Mouse (Mus musculus): ENCODE data around the gene Idnk. TPM values are rescaled to one million over a fixed set of nuclear protein-coding genes. Genes with fewer than 3 reads are reported as not detected.
A peak's percentile ranks its signal among the peaks of the same experiment; 100 is the strongest.
"Not testable (repeated sequence)": the region's sequence is repeated elsewhere in the genome, so short reads cannot be mapped to it uniquely, and the experiment has no call there.

The Idnk gene
- polyA plus RNA-seq, 1 experiment from 2014 or later: 45.8 TPM

GRCm38 (mm10) chr13:58128768-58129671 lies 28.4 kb upstream of the Idnk start:
- H3K4me2 ChIP-seq (ENCODE audit: low read depth, low read length, severe bottlenecking): peak overlapping the region; percentile 74
- no peaks in the 10 kb centered on the region for H3K27me3 ChIP-seq (ENCODE audit: control insufficient read depth, insufficient read depth, low read length)
- under 1% methylated on average over 79 of the region's 83 CpGs for WGBS
- H3K36me3 ChIP-seq (ENCODE audit: control insufficient read depth, insufficient read depth, low read length): no peaks in the 10 kb centered on the region; the same call in 1 of the 2 replicates
- peak; percentile 97 for ATAC-seq (replicated peaks; ENCODE audit: low FRiP score)
- peak overlapping the region; percentile 99 for H3K4me3 ChIP-seq (ENCODE audit: low read depth, low read length)
- peak; percentile 98 for DNase-seq (ENCODE audit: low spot score)
- H3K9ac ChIP-seq (ENCODE audit: low read length): peak overlapping the region; percentile 100
- peaks cover 4% of the 10 kb centered on the region; the same call in 1 of the 2 replicates for H3K4me1 ChIP-seq (replicated peaks; ENCODE audit: control insufficient read depth, insufficient read depth, low read length)
- no peaks in the 10 kb centered on the region for H3K9me3 ChIP-seq (ENCODE audit: control insufficient read depth, low read length)
- peak overlapping the region; percentile 98 for H3K27ac ChIP-seq (ENCODE audit: low read depth, low read length)

- H3K27me3 ChIP-seq (ENCODE audit: control insufficient read depth, insufficient read depth, low read length): no peaks in the 10 kb centered on the region
- peaks cover 4% of the 10 kb centered on the region; the same call in 1 of the 2 replicates for H3K4me1 ChIP-seq (replicated peaks; ENCODE audit: control insufficient read depth, insufficient read depth, low read length)
- H3K4me3 ChIP-seq (ENCODE audit: low read depth, low read length): peak overlapping the region; percentile 99
- H3K4me2 ChIP-seq (ENCODE audit: low read depth, low read length, severe bottlenecking): peak overlapping the region; percentile 74
- H3K27ac ChIP-seq (ENCODE audit: low read depth, low read length): peak overlapping the region; percentile 98
- ATAC-seq (replicated peaks; ENCODE audit: low FRiP score) (no peak), DNase-seq (ENCODE audit: low spot score) (peak; percentile 38)
- H3K36me3 ChIP-seq (ENCODE audit: control insufficient read depth, insufficient read depth, low read length): no peaks in the 10 kb centered on the region; the same call in 1 of the 2 replicates
- H3K9me3 ChIP-seq (ENCODE audit: control insufficient read depth, low read length): no peaks in the 10 kb centered on the region
- 37% methylated on average over 4 of the region's 4 CpGs for WGBS
- peak overlapping the region; percentile 100 for H3K9ac ChIP-seq (ENCODE audit: low read length)
These were observed 27.7 kb upstream of the Idnk start for GRCm38 (mm10) chr13:58129687-58130246.

- H3K27ac ChIP-seq (ENCODE audit: low read depth, low read length): no peak overlapping the region
- 56% methylated on average over 3 of the region's 3 CpGs for WGBS
- DNase-seq (ENCODE audit: low spot score) (no peak), ATAC-seq (replicated peaks; ENCODE audit: low FRiP score) (no peak)
- H3K4me3 ChIP-seq (ENCODE audit: low read depth, low read length): no peak overlapping the region
- no peak overlapping the region for H3K9ac ChIP-seq (ENCODE audit: low read length)
- no peaks in the 10 kb centered on the region for H3K9me3 ChIP-seq (ENCODE audit: control insufficient read depth, low read length)
- no peaks in the 10 kb centered on the region for H3K27me3 ChIP-seq (ENCODE audit: control insufficient read depth, insufficient read depth, low read length)
- no peak overlapping the region for H3K4me2 ChIP-seq (ENCODE audit: low read depth, low read length, severe bottlenecking)
- H3K4me1 ChIP-seq (replicated peaks; ENCODE audit: control insufficient read depth, insufficient read depth, low read length): peaks cover 2% of the 10 kb centered on the region; the same call in 1 of the 2 replicates
- H3K36me3 ChIP-seq (ENCODE audit: control insufficient read depth, insufficient read depth, low read length): no peaks in the 10 kb centered on the region; the same call in 1 of the 2 replicates
These were observed 25.8 kb upstream of the Idnk start for GRCm38 (mm10) chr13:58131692-58132091.

- not testable (repeated sequence) for H3K9me3 ChIP-seq (ENCODE audit: control insufficient read depth, low read length); H3K4me1 ChIP-seq (replicated peaks; ENCODE audit: control insufficient read depth, insufficient read depth, low read length); H3K4me3 ChIP-seq (ENCODE audit: low read depth, low read length); H3K36me3 ChIP-seq (ENCODE audit: control insufficient read depth, insufficient read depth, low read length); H3K27ac ChIP-seq (ENCODE audit: low read depth, low read length); H3K9ac ChIP-seq (ENCODE audit: low read length); DNase-seq (ENCODE audit: low spot score); H3K4me2 ChIP-seq (ENCODE audit: low read depth, low read length, severe bottlenecking); H3K27me3 ChIP-seq (ENCODE audit: control insufficient read depth, insufficient read depth, low read length); ATAC-seq (replicated peaks; ENCODE audit: low FRiP score)
- WGBS: 96% methylated on average over 8 of the region's 8 CpGs
These were observed 10.8 kb upstream of the Idnk start for GRCm38 (mm10) chr13:58146603-58147002.

- H3K9ac ChIP-seq (ENCODE audit: low read length): no peak overlapping the region
- 69% methylated on average over 1 of the region's 1 CpGs for WGBS
- no peak overlapping the region for H3K4me3 ChIP-seq (ENCODE audit: low read depth, low read length)
- H3K9me3 ChIP-seq (ENCODE audit: control insufficient read depth, low read length): no peaks in the 10 kb centered on the region; the same call in 1 of the 2 replicates
- no peaks in the 10 kb centered on the region for H3K36me3 ChIP-seq (ENCODE audit: control insufficient read depth, insufficient read depth, low read length)
- no peak for ATAC-seq (replicated peaks; ENCODE audit: low FRiP score)
- H3K27me3 ChIP-seq (ENCODE audit: control insufficient read depth, insufficient read depth, low read length): no peaks in the 10 kb centered on the region
- no peaks in the 10 kb centered on the region for H3K4me1 ChIP-seq (replicated peaks; ENCODE audit: control insufficient read depth, insufficient read depth, low read length)
- no peak overlapping the region for H3K27ac ChIP-seq (ENCODE audit: low read depth, low read length)
- no peak overlapping the region for H3K4me2 ChIP-seq (ENCODE audit: low read depth, low read length, severe bottlenecking)
- no peak for DNase-seq (ENCODE audit: low spot score)
These were observed 9.7 kb upstream of the Idnk start for GRCm38 (mm10) chr13:58147760-58148159.

- WGBS: 1% methylated on average over 17 of the region's 17 CpGs
- peak overlapping the region; percentile 37; the same call in 1 of the 2 replicates for H3K9ac ChIP-seq (ENCODE audit: low read length)
- peak overlapping the region; percentile 74 for H3K4me2 ChIP-seq (ENCODE audit: low read depth, low read length, severe bottlenecking)
These were observed 9.1 kb upstream of the Idnk start for GRCm38 (mm10) chr13:58148256-58148831.

GRCm38 (mm10) chr13:58149033-58149558 lies 8.4 kb upstream of the Idnk start:
- Histone ChIP-seq H3K36me3 (ENCODE audit: control insufficient read depth, insufficient read depth, low read length) (no peaks in the 10 kb centered on the region), H3K4me1 (replicated peaks; ENCODE audit: control insufficient read depth, insufficient read depth, low read length) (no peaks in the 10 kb centered on the region), H3K27ac (ENCODE audit: low read depth, low read length) (no peak overlapping the region), H3K9me3 (ENCODE audit: control insufficient read depth, low read length) (no peaks in the 10 kb centered on the region; the same call in 1 of the 2 replicates), H3K4me2 (ENCODE audit: low read depth, low read length, severe bottlenecking) (peak overlapping the region; percentile 74), H3K4me3 (ENCODE audit: low read depth, low read length) (peak overlapping the region; percentile 34), H3K9ac (ENCODE audit: low read length) (no peak overlapping the region; the same call in 1 of the 2 replicates), H3K27me3 (ENCODE audit: control insufficient read depth, insufficient read depth, low read length) (no peaks in the 10 kb centered on the region)
- WGBS: 46% methylated on average over 5 of the region's 5 CpGs
- DNase-seq (ENCODE audit: low spot score) (no peak), ATAC-seq (replicated peaks; ENCODE audit: low FRiP score) (peak; percentile 42; the same call in 1 of the 2 replicates)

More at GRCm38 (mm10) chr13:58148256-58148831, 9.1 kb upstream of the Idnk start:
- Histone ChIP-seq H3K4me1 (replicated peaks; ENCODE audit: control insufficient read depth, insufficient read depth, low read length) (no peaks in the 10 kb centered on the region), H3K9me3 (ENCODE audit: control insufficient read depth, low read length) (no peaks in the 10 kb centered on the region; the same call in 1 of the 2 replicates), H3K27ac (ENCODE audit: low read depth, low read length) (no peak overlapping the region), H3K4me3 (ENCODE audit: low read depth, low read length) (peak overlapping the region; percentile 34), H3K27me3 (ENCODE audit: control insufficient read depth, insufficient read depth, low read length) (no peaks in the 10 kb centered on the region), H3K36me3 (ENCODE audit: control insufficient read depth, insufficient read depth, low read length) (no peaks in the 10 kb centered on the region)
- DNase-seq (ENCODE audit: low spot score): peak; percentile 84
- peak; percentile 93 for ATAC-seq (replicated peaks; ENCODE audit: low FRiP score)

GRCm38 (mm10) chr13:58149629-58150028 lies 7.8 kb upstream of the Idnk start:
- 89% methylated on average over 3 of the region's 3 CpGs for WGBS
- Histone ChIP-seq H3K4me1 (replicated peaks; ENCODE audit: control insufficient read depth, insufficient read depth, low read length) (no peaks in the 10 kb centered on the region), H3K9ac (ENCODE audit: low read length) (no peak overlapping the region), H3K27me3 (ENCODE audit: control insufficient read depth, insufficient read depth, low read length) (no peaks in the 10 kb centered on the region), H3K4me3 (ENCODE audit: low read depth, low read length) (no peak overlapping the region), H3K36me3 (ENCODE audit: control insufficient read depth, insufficient read depth, low read length) (no peaks in the 10 kb centered on the region), H3K9me3 (ENCODE audit: control insufficient read depth, low read length) (no peaks in the 10 kb centered on the region; the same call in 1 of the 2 replicates), H3K27ac (ENCODE audit: low read depth, low read length) (no peak overlapping the region), H3K4me2 (ENCODE audit: low read depth, low read length, severe bottlenecking) (no peak overlapping the region)
- ATAC-seq (replicated peaks; ENCODE audit: low FRiP score) (no peak), DNase-seq (ENCODE audit: low spot score) (no peak)
